Mouse (Mus musculus): Measurements from ENCODE around the gene Pla2g2f. TPM values are rescaled to one million over a fixed set of nuclear protein-coding genes. Genes with fewer than 3 reads are reported as not detected.

Gene Pla2g2f
- polyA plus RNA-seq, 1 experiment from 2014 or later, result not detected

- no peaks in the 10 kb centered on the region for H3K9me3 ChIP-seq (ENCODE audit: low read length)
- no peak overlapping the region for H3K4me2 ChIP-seq (ENCODE audit: low read depth, low read length)
- H3K4me1 ChIP-seq (ENCODE audit: insufficient read depth), result no peaks in the 10 kb centered on the region
- H3K27ac ChIP-seq (ENCODE audit: low read depth), result no peak overlapping the region
- WGBS (ENCODE audit: insufficient replicate concordance), result 72% methylated on average over 6 of the region's 6 CpGs
- no peaks in the 10 kb centered on the region for H3K27me3 ChIP-seq (ENCODE audit: insufficient read depth, low read length)
- DNase-seq, result no peak
- H3K4me3 ChIP-seq (ENCODE audit: low read depth, low read length), result no peak overlapping the region
- TF ChIP-seq EP300 (IDR thresholded peaks at IDR 0.05; ENCODE audit: low read depth) (no peak), CTCF (IDR thresholded peaks at IDR 0.05; ENCODE audit: low read depth) (no peak)
- no peak for ATAC-seq
- no peaks in the 10 kb centered on the region for H3K36me3 ChIP-seq (replicated peaks; ENCODE audit: insufficient read depth, low read length)
- no peak overlapping the region for H3K9ac ChIP-seq (replicated peaks)
Measured at GRCm38 (mm10) chr4:138791452-138791851, 34.0 kb upstream of the Pla2g2f start.

DNA sequence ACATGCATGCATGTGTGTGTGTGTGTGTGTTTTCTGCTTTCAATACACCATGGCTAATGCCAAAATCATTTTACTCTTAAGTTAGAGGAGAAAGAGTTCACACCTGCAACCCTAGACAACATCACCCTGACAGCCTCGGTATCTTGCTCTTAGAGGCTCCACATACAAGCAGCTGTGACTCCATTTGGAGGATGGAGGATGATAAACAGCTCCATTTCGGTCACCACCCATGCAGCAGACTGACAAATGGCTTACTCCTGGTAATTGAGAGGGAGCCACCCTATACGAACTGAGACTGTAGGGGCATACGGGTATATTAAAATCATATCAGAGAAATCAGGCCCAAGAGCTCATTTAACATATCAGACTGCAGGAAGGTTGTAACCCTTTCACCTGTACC, 31.0 kb upstream of the Pla2g2f start:
- no peak overlapping the region for H3K27ac ChIP-seq (ENCODE audit: low read depth)
- H3K4me1 ChIP-seq (ENCODE audit: insufficient read depth), result no peaks in the 10 kb centered on the region
- H3K9me3 ChIP-seq (ENCODE audit: low read length), result no peaks in the 10 kb centered on the region
- no peak overlapping the region for H3K4me3 ChIP-seq (ENCODE audit: low read depth, low read length)
- no peak overlapping the region for H3K9ac ChIP-seq (replicated peaks)
- H3K27me3 ChIP-seq (ENCODE audit: insufficient read depth, low read length), result no peaks in the 10 kb centered on the region
- DNase-seq, result no peak
- H3K4me2 ChIP-seq (ENCODE audit: low read depth, low read length), result no peak overlapping the region
- 62% methylated on average over 4 of the region's 4 CpGs for WGBS (ENCODE audit: insufficient replicate concordance)
- ATAC-seq, result no peak
- no peaks in the 10 kb centered on the region for H3K36me3 ChIP-seq (replicated peaks; ENCODE audit: insufficient read depth, low read length)
- TF ChIP-seq EP300 (IDR thresholded peaks at IDR 0.05; ENCODE audit: low read depth) (no peak), CTCF (IDR thresholded peaks at IDR 0.05; ENCODE audit: low read depth) (no peak)

DNA sequence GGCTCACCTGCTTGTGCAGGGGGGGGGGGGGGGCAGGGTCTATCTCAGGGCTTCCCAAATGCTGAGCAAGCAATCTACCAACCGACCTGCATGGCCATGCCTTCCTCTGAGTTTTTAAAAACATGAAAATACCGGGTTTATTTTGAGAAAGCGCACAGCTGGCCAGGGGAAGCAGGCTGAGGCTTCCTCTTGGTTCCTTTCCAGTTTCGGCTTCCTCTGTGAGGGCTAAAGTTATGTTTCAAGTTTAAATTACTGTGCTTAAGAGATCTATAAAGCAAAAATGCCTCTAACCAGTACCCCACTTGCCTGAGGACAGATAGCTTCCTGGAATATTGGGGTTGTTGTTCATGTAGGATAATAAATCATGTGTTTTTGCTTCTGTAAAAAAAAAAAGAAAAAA, 28.7 kb upstream of the Pla2g2f start:
- TF ChIP-seq CTCF (IDR thresholded peaks at IDR 0.05; ENCODE audit: low read depth) (no peak), EP300 (IDR thresholded peaks at IDR 0.05; ENCODE audit: low read depth) (no peak)
- H3K9me3 ChIP-seq (ENCODE audit: low read length), result no peaks in the 10 kb centered on the region
- 33% methylated on average over 4 of the region's 4 CpGs for WGBS (ENCODE audit: insufficient replicate concordance)
- DNase-seq (no peak), ATAC-seq (no peak)
- no peaks in the 10 kb centered on the region for H3K4me1 ChIP-seq (ENCODE audit: insufficient read depth)
- no peak overlapping the region for H3K9ac ChIP-seq (replicated peaks)
- no peak overlapping the region for H3K4me3 ChIP-seq (ENCODE audit: low read depth, low read length)
- no peak overlapping the region for H3K4me2 ChIP-seq (ENCODE audit: low read depth, low read length)
- H3K36me3 ChIP-seq (replicated peaks; ENCODE audit: insufficient read depth, low read length), result no peaks in the 10 kb centered on the region
- no peaks in the 10 kb centered on the region for H3K27me3 ChIP-seq (ENCODE audit: insufficient read depth, low read length)
- no peak overlapping the region for H3K27ac ChIP-seq (ENCODE audit: low read depth)

GRCm38 (mm10) chr4:138785721-138786120, 28.3 kb upstream of the Pla2g2f start:
- ATAC-seq, result no peak
- 52% methylated on average over 4 of the region's 4 CpGs for WGBS (ENCODE audit: insufficient replicate concordance)
- H3K27ac ChIP-seq (ENCODE audit: low read depth), result no peak overlapping the region

DNA sequence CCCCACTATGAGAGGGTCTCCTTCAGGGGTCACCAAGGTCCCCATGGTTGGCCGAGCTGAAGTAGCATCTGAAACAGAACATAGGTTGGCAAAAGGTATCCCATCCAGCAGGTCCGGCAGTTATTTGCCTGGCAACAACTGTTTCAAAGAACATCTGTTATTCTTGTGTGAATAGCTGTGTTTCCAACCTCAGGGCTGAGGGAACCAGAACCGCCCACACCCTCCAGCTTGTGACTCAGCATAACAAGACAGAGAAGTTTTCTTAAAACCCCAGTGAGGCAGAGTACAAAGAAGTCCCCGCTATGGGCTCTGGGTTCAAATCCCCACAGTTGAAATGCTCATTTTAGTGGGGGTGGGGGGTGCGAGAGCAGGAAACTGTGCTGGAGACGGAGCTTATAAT, 24.7 kb upstream of the Pla2g2f start:
- H3K4me2 ChIP-seq (ENCODE audit: low read depth, low read length), result no peak overlapping the region
- no peaks in the 10 kb centered on the region for H3K9me3 ChIP-seq (ENCODE audit: low read length)
- TF ChIP-seq EP300 (IDR thresholded peaks at IDR 0.05; ENCODE audit: low read depth) (no peak), CTCF (IDR thresholded peaks at IDR 0.05; ENCODE audit: low read depth) (no peak)
- no peak overlapping the region for H3K9ac ChIP-seq (replicated peaks)
- H3K27me3 ChIP-seq (ENCODE audit: insufficient read depth, low read length), result no peaks in the 10 kb centered on the region
- 76% methylated on average over 6 of the region's 6 CpGs for WGBS (ENCODE audit: insufficient replicate concordance)
- ATAC-seq, result no peak
- H3K4me3 ChIP-seq (ENCODE audit: low read depth, low read length), result no peak overlapping the region
- no peaks in the 10 kb centered on the region for H3K4me1 ChIP-seq (ENCODE audit: insufficient read depth)
- H3K27ac ChIP-seq (ENCODE audit: low read depth), result no peak overlapping the region
- H3K36me3 ChIP-seq (replicated peaks; ENCODE audit: insufficient read depth, low read length), result no peaks in the 10 kb centered on the region
- no peak for DNase-seq

More at GRCm38 (mm10) chr4:138785721-138786120, 28.3 kb upstream of the Pla2g2f start:
- H3K4me2 ChIP-seq (ENCODE audit: low read depth, low read length), result no peak overlapping the region
- H3K9me3 ChIP-seq (ENCODE audit: low read length), result no peaks in the 10 kb centered on the region
- H3K27me3 ChIP-seq (ENCODE audit: insufficient read depth, low read length), result no peaks in the 10 kb centered on the region
- no peak for DNase-seq
- no peaks in the 10 kb centered on the region for H3K4me1 ChIP-seq (ENCODE audit: insufficient read depth)
- H3K36me3 ChIP-seq (replicated peaks; ENCODE audit: insufficient read depth, low read length), result no peaks in the 10 kb centered on the region
- H3K4me3 ChIP-seq (ENCODE audit: low read depth, low read length), result no peak overlapping the region
- TF ChIP-seq CTCF (IDR thresholded peaks at IDR 0.05; ENCODE audit: low read depth) (no peak), EP300 (IDR thresholded peaks at IDR 0.05; ENCODE audit: low read depth) (no peak)
- no peak overlapping the region for H3K9ac ChIP-seq (replicated peaks)

GRCm38 (mm10) chr4:138780300-138780699, 22.9 kb upstream of the Pla2g2f start:
- Histone ChIP-seq H3K36me3 (replicated peaks; ENCODE audit: insufficient read depth, low read length) (no peaks in the 10 kb centered on the region), H3K9me3 (ENCODE audit: low read length) (no peaks in the 10 kb centered on the region), H3K4me1 (ENCODE audit: insufficient read depth) (no peaks in the 10 kb centered on the region), H3K4me2 (ENCODE audit: low read depth, low read length) (no peak overlapping the region), H3K9ac (replicated peaks) (no peak overlapping the region), H3K27ac (ENCODE audit: low read depth) (no peak overlapping the region), H3K27me3 (ENCODE audit: insufficient read depth, low read length) (no peaks in the 10 kb centered on the region), H3K4me3 (ENCODE audit: low read depth, low read length) (no peak overlapping the region)
- WGBS (ENCODE audit: insufficient replicate concordance), result 68% methylated on average over 5 of the region's 5 CpGs
- ATAC-seq, result no peak
- TF ChIP-seq EP300 (IDR thresholded peaks at IDR 0.05; ENCODE audit: low read depth) (no peak), CTCF (IDR thresholded peaks at IDR 0.05; ENCODE audit: low read depth) (no peak)
- no peak for DNase-seq
